Mouse (Mus musculus) Patski (cell line): ENCODE measurements at regions not wholly inside any gene's neighbourhood (a gene's known extent, or its start where the extent isn't known, plus 50 kb on each side); places are given as distances from the start of the nearest gene placed in this dataset.

Experiments used
- ATAC-seq: fragments of 100-300 bp; one replicate; pipeline ENCODE4 v1.8.0; 2021
- CTCF ChIA-PET: fragments of 350-600 bp; sonication (Branson Sonifier 250); formaldehyde crosslinking; loops from one replicate; lab custom pipeline; 2022; ENCODE audit warnings: inconsistent platforms; lab: Charles Lee
- POLR2A ChIA-PET: fragments of 350-600 bp; sonication (Branson Sonifier 250); formaldehyde crosslinking; loops from one replicate; lab custom pipeline; 2022; ENCODE audit warnings: antibody characterized with exemption, inconsistent platforms; lab: Charles Lee
- DNase-seq: peaks from one replicate; pipeline ENCODE4 v3.0.0-alpha.2; 2011; ENCODE audit warnings: low read depth, low spot score
- H3K27me3 ChIP-seq: fragments of 371-371 bp; one replicate; pipeline ENCODE4 v1.5.1; 2021
- CTCF ChIP-seq: fragments of 100-300 bp; IDR thresholded peaks from one replicate; pipeline ENCODE4 v1.5.1; 2021
- in situ Hi-C: fragments of 300-500 bp; cut with MboI; formaldehyde crosslinking; loops from 3 replicates; pipeline ENCODE4 v1.11.1; 2018; ENCODE audit warnings: low pct_unique_long_range_greater_than_20kb, mixed read lengths

DNA sequence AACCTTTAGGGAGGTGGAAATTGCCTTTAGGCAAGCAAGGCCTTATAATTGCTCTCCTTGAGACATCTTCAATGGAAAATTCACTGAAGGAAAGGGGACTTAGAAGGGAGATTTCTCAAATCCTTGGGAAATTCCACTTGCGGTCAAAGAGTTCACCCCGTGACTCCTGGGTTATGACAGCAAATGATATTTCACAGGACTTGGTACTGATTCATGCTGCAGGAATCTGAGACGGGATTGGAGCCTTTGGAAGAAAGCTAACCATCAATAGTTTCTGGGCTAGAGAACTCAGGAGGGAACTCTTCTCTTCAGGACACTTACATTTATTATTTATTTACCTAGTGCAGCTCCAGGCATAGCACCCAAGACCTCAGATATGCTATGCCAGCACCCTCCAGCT lies 52.8 kb upstream of the Cxcl5 start:
- DNase-seq (peak; percentile 94), ATAC-seq (peak; percentile 96)
- ChIA-PET CTCF (interaction anchor here (1.1 to 3.3 kb wide), 5 partner anchors 11 to 44 kb away, joined by 3 to 14 read pairs (median 5); no protein-coding TSS in a partner anchor), POLR2A (interaction anchor here (1.0 to 1.2 kb wide), 2 partner anchors 18 to 20 kb away, joined by 3 to 4 read pairs; no protein-coding TSS in a partner anchor)
- TF ChIP-seq CTCF = no peak
- H3K27me3 ChIP-seq = no peaks in the 10 kb centered on the region
- in situ Hi-C loops = no loop called here

DNA sequence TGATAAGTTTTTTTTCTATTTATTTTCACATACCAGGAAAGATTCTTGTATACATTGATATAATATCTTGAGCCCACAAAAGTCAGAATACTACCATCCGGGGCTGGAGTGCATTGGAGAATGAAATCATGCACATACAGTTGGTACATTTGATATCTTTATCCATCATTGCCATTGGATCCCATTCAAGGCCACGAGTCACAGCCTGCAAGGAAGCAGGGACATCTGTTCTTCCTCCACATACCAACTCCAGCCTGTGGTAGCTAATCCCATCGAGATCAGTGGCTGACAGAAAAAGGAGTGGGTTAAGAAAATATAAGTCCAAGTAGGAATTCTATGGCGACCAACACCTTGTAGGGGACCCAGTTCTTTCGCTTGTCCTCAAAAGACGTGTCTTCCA lies 55.5 kb upstream of the Cxcl5 start:
- ATAC-seq (no peak), DNase-seq (no peak)
- in situ Hi-C loops = no loop called here
- CTCF ChIA-PET = interaction anchor here (1.1 to 1.6 kb wide), 2 partner anchors 11 to 19 kb away, joined by 3 to 4 read pairs; no protein-coding TSS in a partner anchor
- POLR2A ChIA-PET = no interaction called here
- H3K27me3 ChIP-seq = no peaks in the 10 kb centered on the region
- no peak for TF ChIP-seq CTCF

DNA sequence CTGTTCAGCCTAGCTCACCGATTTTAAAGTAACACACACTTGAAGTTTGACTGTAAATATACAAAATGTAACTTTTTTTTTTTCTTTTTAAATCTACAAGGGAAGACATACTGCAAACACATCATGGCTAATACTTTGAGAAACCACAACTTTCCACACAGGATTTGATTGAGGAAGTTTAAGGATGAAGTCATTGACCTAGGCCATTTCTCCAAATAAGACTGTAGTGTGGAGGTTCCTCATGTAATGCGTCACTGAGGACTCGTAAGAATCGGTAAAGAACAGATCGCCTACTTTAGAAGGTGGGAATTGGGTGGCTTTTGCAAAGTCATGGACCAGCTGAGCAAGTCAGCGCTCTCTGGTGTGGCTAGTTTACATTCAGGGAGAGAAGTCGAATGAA lies 59.0 kb upstream of the Cxcl5 start:
- DNase-seq (no peak), ATAC-seq (no peak)
- CTCF ChIA-PET = interaction anchor here (0.8 to 1.6 kb wide), 2 partner anchors 11 to 182 kb away, joined by 3 read pairs; no protein-coding TSS in a partner anchor
- no peaks in the 10 kb centered on the region for H3K27me3 ChIP-seq
- TF ChIP-seq CTCF = no peak
- in situ Hi-C loops = no loop called here
- POLR2A ChIA-PET = no interaction called here

DNA sequence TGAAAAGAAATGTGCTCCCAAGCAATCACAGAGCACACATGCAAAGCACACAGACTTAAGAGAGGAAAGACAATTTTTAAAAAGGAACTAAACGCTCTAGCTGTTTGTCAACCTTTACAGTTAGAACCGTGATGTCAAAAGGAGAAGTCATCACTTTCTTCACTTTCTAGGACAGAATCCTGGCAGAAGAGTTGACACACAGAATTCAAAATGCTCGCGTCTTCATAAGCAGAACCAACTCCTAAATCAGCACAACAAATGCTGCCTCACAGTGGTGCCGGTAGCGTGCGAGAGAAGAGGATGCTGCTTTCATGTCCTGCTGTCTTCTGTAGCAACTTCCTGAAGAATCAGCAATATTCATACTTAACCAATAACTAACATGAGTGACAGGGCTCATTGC lies 55.6 kb upstream of the Rassf6 start:
- no peaks in the 10 kb centered on the region for H3K27me3 ChIP-seq
- ChIA-PET POLR2A (no interaction called here), CTCF (no interaction called here)
- ATAC-seq = no peak
- TF ChIP-seq CTCF = no peak
- in situ Hi-C loops = no loop called here
- DNase-seq = no peak

DNA sequence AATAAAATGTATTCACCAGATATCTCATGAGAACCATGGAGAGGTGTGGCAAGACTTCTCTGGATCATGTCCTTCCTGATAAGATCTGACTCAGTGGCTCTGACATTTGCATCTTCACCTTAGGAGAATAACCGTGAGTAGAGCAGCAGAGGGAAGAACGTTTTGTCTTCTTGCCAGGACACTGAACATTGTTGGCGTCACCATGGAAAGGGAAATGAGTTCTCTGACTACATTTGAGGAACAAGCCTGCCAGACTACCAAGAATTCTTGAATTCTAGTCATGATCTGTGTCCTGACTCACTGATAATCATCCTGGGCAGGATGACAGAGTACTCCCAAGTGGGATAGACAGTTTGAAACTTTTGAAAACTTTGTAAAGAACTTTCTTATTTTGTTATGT lies 54.0 kb upstream of the Rassf6 start:
- no peaks in the 10 kb centered on the region for H3K27me3 ChIP-seq
- no peak for DNase-seq
- no peak for ATAC-seq
- ChIA-PET CTCF (no interaction called here), POLR2A (no interaction called here)
- in situ Hi-C loops = no loop called here
- TF ChIP-seq CTCF = no peak

DNA sequence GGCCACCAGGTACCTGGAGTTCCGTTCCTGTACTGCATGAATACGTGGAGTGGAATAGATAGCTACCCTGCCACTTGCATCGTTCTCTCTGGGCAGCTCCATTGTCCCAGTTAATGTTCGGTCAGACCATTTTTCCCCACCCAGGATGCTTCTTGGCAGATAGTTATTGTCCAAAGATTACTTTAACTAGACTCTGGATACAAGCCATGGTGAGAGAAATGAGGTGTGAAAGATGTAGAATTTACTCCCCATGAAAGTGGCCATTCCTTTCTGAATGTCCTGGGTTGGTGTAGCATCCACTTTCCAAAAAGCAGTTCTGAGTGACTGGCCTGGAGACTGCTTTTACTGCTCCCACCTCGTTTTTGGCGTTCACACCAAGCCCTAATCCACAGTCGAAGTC lies 50.3 kb upstream of the Rassf6 start:
- in situ Hi-C loops = no loop called here
- no peaks in the 10 kb centered on the region for H3K27me3 ChIP-seq
- POLR2A ChIA-PET = no interaction called here
- DNase-seq = peak; percentile 64
- no peak for TF ChIP-seq CTCF
- ATAC-seq = no peak
- CTCF ChIA-PET = interaction anchor here (0.6 to 1.2 kb wide), 3 partner anchors 30 to 77 kb away, joined by 3 to 4 read pairs (median 3); partner anchors contain the start of gene Ppbp
